Mouse (Mus musculus) lung, adult 18-20 months (tissue): Measurements from ENCODE around the gene Shtn1.

Experiments used
- DNase-seq, 2 experiments: peaks; one replicate each; pipeline ENCODE4 v3.0.0; 2022; ENCODE audit warnings: mixed read lengths in 2 of 2

The Shtn1 gene

GRCm38 (mm10) chr19:58963011-58963410, 112.9 kb downstream of the Shtn1 start:
- no peak for DNase-seq

- DNase-seq, result no peak
These were observed 121.1 kb downstream of the Shtn1 start for GRCm38 (mm10) chr19:58954779-58955178.

DNA sequence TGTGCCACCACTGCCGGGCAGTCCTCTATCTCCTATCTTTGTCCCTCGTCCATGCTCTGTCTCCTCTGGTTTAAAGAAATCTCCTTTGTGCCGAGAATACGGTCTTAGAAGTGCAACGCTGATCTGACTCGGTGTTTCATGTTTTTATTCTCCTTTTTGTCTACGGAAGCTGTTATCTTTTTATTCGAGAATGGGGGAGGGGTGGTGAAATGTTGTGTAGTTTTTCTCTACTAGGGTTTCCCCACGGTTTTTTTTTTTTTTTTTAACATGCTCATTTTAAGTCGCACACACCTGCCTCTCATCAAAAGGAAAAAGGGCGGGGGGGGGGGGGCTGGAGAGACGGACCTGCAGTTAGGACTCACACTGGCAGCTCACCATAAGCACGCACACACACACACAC, 123.7 kb downstream of the Shtn1 start:
- DNase-seq, result no peak

DNA sequence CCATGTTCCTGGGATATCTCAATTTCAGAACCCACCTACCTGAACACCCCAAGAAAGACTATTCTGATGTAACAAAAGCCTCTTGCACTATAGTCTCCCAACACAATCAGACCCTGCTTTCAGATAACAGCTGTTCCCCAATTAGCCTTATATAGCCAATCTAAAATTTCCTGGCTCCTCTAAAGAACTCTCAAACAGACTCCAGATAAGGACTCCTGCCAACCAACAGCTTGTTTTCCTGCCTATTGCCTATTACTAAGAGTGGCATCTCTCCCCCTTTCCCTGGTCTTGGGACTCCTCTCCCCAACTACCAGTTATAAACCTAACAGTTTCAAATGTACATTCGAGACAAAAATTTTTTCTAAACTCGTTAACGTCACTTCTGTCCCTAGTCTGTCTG, 124.4 kb downstream of the Shtn1 start:
- DNase-seq, result no peak

GRCm38 (mm10) chr19:58945959-58946358, 129.9 kb downstream of the Shtn1 start:
- no peak for DNase-seq

- peak; percentile 91 to 93 for DNase-seq
These were observed 132.8 kb downstream of the Shtn1 start, which contains the start of the genes Eno4 and Hspa12a for GRCm38 (mm10) chr19:58942841-58943828. TSS of gene Eno4 (plus strand) at chr19:58943425. TSS of gene Hspa12a (minus strand) at chr19:58943654.

DNA sequence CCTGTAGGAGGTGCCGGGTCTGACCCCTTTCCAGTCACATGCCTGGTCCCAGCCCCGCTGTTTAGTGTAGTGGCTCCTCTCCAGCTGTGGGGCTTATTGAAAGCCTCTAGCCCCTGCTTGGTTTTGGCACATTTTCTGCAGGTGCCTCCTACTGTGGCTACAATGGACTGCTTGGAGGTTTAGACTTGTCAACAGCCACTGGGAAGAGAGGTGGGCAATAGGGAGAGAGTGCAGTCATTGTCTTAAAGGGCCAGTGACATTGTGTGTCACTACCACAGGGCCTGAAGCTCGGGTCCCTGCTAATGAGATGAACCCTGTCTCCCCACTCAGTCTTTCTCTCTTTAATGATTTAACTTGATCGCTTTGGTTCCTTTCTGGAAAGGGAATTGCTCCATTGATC, 142.8 kb downstream of the Shtn1 start:
- no peak for DNase-seq

- no peak for DNase-seq
These were observed 144.7 kb downstream of the Shtn1 start for GRCm38 (mm10) chr19:58931081-58931800.
